Mouse (Mus musculus) MEL (cell line): ENCODE data around the gene Rps11.

ENCODE experiments used
- CTCF ChIP-seq, 3 experiments: IDR thresholded peaks in 2 of 3; conservative IDR thresholded peaks in 1 of 3; 2 replicates each; pipeline ENCODE4 v1.5.1; 2011 to 2012; ENCODE audit warnings: low read length in 3 of 3, low read depth in 2 of 3, mild to moderate bottlenecking in 2 of 3, improper control_type of control experiment in 1 of 3, inconsistent platforms in 1 of 3, mixed read lengths in 1 of 3, moderate library complexity in 1 of 3; ENCODE audit not compliant: control insufficient read depth in 1 of 3, insufficient read depth in 1 of 3, poor library complexity in 1 of 3, severe bottlenecking in 1 of 3
- USF1 ChIP-seq: IDR thresholded peaks from 2 replicates; pipeline ENCODE4 v1.6.1; 2014; ENCODE audit warnings: low read depth, mild to moderate bottlenecking, inconsistent platforms, low read length, improper control_type of control experiment, moderate library complexity
- ZC3H11A ChIP-seq: IDR thresholded peaks from 2 replicates; pipeline ENCODE4 v1.6.1; 2012; ENCODE audit warnings: low read depth, mild to moderate bottlenecking, inconsistent platforms, low read length, improper control_type of control experiment

- TF ChIP-seq USF1, result no peak
- no peak for TF ChIP-seq CTCF (IDR thresholded peaks at IDR 0.05 in 2 of 3, conservative IDR thresholded peaks at IDR 0.05 in 1 of 3; ENCODE audit: control insufficient read depth in 1 of 3, insufficient read depth in 1 of 3, low read depth in 2 of 3, low read length in 3 of 3, poor library complexity in 1 of 3, severe bottlenecking in 1 of 3)
- TF ChIP-seq ZC3H11A, result no peak
Observed at GRCm38 (mm10) chr7:45100046-45100445, 24.2 kb downstream of the Rps11 start.
